Mouse (Mus musculus) c-Kit-negative CD71-positive TER-119-positive erythroid progenitor cells, embryonic 14.5 days (primary cell): ENCODE measurements around the gene Pigx.
A peak's percentile ranks its signal among the peaks of the same experiment; 100 is the strongest.

Source experiments
- DNase-seq: peaks from one replicate; pipeline ENCODE4 v3.0.0-alpha.2; 2013; ENCODE audit warnings: low read depth, low spot score

The Pigx gene

DNA sequence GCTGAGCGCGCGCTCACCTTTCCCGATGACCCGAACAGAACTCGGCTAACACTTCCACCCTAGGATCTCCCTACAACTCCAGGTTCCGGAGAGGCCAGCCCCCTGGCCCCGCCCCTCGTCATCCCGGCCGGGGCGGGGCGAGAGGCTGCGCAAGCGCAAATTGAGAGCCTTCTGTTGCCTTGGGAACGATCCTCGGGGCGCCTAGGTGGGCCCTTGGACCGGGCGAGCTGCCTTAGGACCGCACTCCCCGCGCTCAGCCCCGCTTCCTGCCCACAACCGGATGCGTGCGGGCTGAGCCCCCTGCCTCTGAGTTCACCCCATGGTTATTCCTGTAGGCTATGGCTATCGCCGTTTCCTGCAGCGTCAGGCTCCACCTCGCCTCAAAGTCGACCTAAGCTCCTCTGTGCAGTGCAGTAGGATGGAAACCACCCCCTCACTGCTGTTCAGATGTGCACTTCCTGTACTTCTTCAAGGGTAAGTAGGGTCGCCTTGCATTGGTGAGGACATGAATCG lies at the start of gene Pigx, which contains the start of gene Cep19:
Pigx (minus strand) TSS at position 103 of the 513 bp plus-strand sequence.
Cep19 (plus strand) TSS at position 163 of the 513 bp plus-strand sequence.
- peak; percentile 84 for DNase-seq

DNA sequence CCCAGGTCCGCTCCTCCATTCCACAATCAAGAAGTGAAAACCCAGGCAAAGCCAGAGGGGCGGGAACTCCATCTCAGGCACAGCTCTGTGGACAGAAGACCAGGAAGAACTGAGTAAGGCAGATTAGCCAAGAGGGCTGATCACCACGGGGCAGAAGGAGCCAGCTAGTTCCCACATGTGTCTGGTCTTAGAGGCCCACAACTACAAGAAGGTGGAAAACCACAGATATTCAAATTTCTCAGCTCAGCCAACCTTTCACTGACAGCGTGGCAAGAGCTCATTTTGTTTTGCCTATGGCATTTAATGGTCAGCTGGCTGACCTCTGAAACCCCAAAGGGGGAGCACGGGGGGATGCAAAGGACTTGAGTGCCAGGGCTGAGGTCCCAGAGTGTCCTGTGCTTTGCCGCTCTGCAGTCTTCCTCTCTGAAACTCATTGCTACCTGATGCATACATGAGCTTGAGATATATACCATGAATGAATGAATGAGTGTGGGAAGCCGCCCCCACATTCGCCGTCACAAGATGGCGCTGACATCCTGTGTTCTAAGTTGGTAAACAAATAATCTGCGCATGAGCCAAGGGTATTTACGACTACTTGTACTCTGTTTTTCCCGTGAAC lies 48.2 kb upstream of the Pigx start:
- DNase-seq: no peak

DNA sequence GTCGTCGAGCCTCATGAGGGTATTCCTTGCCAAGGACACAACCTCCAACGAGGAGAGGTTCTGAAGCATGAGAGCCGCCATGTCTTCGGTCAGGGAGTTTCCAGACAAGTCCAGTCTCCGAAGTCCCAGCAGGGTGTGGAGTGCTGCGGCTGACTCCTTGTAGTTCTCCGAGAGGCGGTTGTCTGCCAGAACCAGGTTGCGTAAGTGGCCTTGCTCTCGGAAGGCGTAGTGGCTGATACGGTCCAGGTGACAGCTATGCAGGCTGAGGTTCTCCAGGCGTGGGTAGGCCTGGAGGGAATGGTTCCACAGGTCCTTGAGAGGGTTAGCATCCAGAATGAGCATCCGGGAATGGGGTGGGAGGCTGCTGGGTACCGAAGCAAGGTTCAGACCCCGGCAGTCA lies 45.1 kb upstream of the Pigx start:
- DNase-seq: no peak

DNA sequence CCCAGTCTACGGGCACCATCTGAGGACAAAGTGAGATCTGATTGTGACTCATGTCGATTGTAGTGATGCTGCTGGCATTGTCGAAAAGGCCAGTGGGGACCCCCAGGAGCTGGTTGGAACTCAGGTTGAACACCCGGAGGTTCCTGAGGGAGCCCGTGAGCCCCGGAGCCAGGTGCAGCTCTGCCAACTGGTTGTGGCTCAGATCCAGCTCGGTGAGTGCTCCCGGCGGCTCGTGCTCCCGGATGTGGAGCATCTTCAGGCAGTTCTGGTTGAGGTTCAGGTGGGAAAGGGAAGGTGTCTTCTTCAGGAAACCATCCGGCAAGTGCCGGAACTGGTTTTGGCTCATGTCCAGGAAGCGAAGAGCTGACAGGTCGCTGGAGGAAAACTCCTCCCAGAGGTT lies 44.2 kb upstream of the Pigx start:
- no peak for DNase-seq

DNA sequence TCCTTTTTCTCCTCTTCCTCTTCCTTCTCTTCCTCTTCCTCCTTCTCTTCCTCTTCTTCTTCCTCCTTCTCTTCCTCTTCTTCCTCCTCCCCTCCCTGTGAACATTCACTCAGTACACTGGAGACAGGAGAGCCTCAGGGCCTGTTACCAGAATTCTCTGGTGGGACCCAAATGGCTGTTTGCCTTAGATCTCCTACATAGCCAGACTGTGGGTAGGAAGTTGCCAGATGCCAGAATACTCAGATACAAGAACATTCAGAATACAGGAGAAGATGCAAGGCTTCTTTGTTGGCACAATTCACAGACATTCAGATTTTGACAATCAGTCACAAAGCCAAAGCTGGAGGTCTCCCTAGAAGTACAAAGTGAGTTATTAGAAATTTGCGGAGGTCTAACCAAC lies 39.4 kb upstream of the Pigx start:
- DNase-seq: no peak

DNA sequence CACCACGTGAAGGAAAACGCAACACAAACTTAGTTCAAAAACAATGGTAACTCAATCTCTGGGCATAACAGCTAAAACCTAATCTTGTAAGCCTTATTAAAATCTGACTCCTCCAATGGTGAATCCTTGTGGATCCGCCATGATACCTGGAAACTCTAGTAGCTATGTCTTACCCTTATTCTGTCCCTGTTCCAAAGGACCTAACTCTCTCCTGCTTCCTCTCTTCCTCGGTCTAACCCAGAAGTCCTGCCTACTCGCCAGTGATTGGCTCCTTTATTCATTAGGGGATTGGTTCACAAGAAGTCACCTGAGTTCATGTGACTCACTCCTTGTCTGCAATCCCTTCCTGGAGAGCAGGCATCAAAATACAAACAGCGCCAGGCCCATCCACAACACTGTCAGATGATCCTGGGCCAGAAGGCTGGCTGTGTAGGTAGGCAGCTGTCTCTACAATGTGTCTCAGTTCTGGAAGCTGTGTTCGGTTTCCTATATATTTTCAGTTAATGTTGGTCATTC lies 36.4 kb upstream of the Pigx start:
- DNase-seq: no peak

DNA sequence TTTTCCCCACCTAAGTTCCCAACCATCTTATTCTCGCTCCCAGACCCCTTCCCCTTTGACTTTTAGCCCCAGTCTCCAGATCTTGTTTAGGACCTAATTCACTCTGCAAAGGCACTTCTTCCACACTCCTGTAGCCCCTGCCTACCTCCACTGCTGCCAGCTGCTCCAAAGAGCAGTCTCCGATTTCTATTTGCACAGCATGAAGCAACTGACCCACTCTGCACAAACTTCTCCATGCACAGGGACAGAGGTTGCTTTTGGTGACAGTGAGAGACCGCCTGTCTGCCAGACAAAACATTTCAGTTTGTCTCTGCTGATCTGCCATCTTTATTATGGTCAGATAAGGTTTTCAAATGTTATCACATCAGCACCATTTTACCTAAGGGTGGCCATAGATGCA lies 33.6 kb upstream of the Pigx start:
- no peak for DNase-seq

DNA sequence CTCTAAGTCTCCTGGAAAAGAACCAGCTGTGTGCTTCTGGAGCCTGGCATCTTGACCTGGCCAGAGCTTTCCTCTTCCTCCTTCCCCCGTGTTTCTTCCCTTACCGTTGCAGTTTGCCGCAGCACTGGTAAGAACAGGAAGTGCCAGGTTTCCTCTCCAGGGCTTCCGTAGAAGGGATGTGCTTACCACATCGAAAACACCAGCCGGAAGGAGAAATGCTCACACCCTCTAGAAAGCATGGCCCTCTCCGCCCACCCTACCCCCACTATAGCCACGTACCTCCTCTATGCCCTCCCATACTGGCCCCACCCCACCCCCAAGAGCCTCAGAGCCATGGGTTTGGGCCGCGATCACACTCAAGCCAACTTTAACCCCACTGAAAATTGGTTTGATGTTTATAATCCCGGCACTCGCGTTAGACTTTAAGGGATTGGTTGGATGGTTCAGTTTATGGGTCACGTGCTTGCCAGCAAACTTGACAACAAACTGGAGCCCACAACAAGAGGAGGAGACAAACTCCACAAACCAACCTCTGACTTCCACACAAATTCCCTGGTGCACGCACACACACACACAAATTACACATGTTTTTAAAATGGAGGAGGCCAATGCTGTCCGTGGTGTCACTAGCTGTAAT lies 30.8 kb upstream of the Pigx start:
- DNase-seq: no peak

DNA sequence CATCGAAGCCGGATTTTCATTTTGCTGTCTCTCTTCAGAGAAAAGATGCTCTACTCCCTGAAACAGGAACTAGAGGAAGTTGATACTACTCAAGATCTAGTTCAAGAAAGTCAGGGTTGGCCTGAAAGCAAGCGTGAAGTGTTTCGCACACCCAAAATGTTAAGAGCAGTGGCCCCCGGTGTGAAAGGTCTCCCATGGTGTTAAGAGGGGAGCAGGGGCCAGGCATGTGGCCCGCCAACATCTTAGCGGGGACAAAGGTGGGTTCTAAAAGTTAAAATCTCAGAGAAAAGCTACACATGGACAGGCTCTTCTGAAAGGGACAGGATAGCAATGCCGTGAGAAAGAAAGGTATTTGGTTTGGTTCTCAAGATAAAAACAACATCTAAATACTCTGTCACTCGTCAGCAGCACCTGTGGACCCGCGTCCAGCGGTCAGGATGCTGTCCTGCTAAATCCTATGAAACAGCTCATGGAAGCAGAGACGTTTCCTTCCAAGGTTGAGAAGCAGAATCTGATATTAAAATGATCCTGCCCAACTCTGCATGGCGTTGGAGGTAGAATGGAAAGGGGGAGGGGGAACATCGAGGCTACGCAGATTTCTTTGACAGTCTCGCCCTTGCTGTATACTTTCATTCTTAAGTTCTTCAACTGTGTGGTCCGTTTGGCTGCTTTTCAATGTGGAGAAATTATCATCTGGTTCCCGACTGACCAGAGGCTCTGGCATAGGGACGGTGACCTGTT lies 30.1 kb upstream of the Pigx start:
- DNase-seq: no peak

DNA sequence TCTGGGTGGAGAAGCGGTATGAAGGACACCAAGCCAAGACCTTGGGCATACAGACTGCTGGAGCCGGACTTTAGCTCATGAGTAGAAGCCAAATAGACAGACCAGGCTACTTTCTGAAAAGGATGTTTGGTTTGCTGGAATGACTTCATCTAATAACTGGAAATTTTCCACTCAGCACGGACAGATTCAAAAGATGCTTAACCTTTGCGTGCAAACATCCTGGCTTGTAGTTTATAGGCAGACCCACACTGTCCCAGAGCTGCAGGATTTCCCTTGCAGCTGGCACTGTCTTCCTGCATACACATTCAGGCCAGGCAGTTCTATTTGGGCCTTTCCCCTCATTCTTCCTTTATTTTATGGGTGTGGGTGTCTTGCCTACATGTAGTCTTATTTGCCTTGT lies 27.5 kb upstream of the Pigx start:
- no peak for DNase-seq

DNA sequence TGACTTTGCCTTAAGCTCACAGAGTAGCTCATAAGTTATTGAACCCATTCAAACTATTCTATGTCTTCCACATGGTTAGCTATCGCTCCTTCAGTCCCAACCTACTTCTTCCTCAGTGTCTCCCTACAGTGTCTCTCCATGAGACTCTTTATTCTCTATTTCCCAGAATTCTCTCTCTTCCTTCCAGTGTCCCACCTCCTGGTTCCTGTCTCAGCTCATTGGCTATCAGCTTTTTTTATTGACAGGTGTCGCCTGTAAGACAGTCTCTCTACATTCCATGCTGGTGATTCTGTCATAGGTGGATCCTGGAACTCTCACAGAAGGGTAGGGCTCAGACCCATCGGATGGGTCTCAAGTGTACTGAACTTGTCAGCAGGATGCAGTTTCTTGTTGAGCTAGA lies 25.8 kb upstream of the Pigx start:
- DNase-seq: no peak

DNA sequence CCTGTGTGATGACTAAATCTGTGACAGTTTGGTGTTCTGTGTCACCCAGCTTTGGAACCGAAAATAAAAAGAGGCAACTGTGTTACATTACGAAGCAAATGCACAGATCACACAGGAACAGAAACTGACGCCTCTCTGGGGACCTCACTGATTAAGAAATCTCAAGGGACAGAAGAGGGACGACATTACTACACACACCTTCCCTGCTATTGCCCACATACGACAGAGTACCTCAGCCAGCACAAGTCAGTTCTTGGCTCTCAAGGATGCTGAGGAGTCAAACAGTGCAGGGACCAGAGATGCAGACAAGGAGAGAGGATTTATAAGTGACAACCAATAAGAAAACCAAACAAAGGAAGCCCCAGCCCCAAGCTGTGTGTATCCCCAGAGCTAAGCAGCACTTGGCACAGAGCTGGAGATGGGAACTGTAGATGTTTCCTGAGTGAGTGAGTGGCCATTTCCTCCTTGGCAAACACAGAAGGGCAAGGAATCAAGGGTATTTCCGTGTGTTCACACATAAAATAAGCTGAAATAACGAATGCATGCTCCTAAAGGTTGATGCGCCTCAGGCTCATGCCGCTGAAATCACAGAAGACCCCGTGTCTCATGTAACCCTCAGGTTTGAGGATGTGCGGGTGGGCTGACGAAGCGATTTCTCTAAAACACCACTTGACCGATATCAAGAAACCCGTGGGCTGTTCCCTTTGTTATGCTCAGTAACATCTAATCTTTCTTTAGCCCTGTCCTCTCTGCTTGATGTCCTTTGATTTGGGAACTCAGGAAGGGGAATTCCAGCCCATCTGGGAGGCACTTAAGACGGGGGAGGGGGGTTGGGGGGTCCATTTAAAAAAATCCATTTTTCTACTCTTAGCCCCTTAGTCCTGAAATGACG lies 25.1 kb upstream of the Pigx start:
- no peak for DNase-seq

DNA sequence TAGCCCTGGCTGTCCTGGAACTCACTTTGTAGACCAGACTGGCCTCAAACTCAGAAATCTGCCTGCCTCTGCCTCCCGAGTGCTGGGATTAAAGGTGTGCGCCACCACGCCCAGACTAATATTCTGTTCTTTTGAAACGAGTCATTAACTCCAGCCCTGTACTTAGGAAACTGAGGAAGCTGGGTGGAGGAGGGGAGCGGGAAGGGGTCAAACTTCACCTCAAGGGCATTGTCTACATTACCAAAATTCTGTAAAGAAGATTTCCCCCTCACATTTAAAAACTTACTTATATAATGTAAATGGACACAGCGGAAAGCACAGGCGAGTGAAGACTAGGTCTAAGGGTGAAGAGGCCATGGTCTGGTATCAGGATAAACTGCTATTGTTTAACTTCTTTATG lies 24.5 kb upstream of the Pigx start:
- DNase-seq: no peak

DNA sequence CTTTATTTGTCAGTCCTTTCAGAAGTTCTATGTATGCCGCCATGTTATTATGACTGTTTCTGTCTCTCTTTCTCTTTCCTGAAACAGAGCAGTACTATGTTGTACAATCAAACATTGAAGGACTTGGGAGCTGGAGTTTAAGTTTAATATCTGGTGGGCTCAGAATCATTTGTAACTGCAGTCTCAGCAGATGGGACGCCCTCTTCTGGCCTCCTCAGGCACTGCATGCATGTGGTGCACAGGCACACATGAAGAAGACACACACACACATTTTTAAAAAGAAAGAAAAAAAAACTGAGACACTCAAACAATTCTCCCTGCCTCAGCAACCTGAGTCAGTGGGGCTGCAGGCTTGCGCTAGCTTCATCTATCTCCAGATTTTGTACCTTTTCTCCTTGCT lies 20.9 kb upstream of the Pigx start:
- DNase-seq: no peak

DNA sequence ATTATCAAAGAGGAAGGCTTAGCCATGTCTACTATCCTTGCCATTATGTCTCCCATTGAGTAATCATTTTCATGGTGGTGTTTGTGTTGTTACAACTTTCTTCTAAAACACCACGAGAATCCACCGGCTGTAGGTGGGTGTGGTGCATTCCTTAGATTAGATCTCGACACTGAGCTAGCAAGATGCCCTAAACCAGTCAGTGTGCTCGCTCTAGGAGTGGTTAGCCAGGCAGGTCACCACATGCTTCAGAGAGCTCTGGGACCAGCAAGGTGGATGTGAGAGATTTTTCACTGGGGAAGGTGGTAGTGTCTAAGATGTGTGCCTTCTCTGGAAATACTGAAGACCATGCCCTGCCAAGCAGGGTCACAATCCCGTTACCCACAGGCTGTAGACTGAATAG lies 16.6 kb upstream of the Pigx start:
- no peak for DNase-seq

DNA sequence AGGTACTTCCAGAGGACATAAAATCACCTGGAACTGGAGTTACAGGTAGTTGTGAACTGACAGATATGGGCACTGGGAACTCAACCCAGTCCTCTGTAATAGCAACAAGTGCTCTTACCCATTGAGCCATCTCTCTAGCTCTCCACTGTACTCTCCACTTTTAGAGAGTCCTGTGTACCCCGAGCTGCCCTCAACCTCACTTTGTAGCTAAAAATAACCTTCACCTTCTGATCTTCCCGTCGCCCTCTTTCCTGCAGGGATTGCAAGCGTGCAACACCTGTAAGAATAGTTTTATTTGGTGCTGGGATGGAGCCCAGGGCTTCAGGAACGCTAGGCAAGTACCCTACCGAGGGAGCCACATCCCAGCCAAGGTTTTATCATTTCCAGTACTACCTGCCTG lies 16.2 kb upstream of the Pigx start:
- no peak for DNase-seq

DNA sequence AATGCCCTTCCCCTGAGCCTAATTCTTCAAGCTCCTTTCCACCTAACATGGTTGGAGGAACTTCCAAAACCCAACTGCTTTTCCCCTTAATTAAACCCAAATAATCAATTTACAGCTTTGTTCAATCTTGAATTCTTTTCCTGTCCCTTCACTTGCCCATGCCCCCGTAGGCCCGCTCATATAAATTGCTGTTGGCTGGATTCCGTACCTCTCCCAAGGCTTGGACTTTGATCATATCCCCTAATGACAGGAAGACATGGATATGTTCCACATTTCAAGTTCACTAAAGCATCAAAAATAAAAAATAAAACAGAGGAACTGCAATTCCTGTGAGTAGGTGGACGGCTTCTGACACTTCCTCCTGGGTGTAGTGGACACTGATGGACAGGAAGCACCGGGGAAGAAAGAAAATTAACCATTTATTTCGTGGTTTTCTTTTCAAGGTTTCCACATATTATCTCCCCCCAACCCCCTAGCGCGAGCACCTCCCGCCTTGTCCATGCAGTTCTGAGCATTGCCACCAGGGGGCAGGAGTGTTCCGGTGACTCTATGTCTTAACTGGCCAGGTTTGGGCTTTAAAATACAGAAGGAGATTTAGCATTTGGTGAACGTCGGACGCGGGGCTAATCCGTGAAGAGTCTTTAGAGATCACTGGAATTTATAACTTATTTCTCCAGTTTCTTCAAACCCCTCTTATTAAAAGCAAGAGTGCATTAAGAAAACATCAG lies 15.6 kb upstream of the Pigx start:
- peak; percentile 58 for DNase-seq

DNA sequence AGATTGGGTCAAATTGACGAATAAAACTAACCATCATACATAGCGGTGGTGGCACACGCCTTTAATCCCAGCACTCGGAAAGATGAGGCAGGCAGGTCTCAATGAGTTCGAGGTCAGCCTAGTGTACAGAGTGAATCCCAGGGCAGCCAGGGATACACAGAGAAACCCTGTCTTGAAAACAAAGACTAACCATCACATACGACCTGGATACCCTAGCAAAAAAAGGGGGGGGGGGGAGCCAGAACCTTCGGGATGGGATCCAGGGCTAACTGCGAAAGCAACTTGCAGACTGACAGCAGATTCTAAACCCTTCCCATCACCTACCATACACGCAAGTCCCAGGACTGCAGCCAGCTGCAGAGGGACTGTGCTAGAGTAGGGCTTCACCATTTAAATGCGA lies 14.9 kb upstream of the Pigx start:
- no peak for DNase-seq

DNA sequence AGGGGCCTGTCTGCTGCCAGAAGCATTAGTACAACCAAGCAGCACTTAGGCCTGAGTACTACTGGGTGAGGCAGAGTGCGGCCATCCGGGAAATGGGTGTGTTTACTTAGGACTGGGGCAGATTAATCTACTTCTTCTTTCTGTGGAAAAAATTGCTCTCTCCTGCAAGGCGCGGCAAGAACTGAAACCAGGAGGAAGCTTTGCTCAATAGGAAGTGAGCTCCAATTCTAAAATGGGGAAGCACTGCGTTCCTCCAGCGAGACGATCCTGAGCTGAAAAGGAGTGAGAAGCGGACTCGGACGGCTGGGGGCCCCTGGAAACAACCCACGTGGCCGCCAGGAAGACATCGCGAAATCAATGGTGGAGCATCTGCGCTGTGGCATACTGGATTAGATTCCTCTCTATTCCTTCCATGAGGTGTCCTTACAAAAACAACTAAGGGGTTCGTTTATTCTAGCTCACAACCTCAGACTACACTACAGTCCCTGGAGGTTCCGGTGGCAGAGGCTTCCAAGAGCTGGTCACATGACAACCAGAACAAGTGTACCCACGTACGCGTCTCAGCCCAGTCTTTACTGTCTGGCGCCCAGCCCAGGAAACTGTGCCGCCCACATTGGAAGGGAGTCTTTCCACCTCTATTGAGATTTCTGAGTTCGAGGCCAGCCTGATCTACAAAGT lies 14.1 kb upstream of the Pigx start:
- no peak for DNase-seq

DNA sequence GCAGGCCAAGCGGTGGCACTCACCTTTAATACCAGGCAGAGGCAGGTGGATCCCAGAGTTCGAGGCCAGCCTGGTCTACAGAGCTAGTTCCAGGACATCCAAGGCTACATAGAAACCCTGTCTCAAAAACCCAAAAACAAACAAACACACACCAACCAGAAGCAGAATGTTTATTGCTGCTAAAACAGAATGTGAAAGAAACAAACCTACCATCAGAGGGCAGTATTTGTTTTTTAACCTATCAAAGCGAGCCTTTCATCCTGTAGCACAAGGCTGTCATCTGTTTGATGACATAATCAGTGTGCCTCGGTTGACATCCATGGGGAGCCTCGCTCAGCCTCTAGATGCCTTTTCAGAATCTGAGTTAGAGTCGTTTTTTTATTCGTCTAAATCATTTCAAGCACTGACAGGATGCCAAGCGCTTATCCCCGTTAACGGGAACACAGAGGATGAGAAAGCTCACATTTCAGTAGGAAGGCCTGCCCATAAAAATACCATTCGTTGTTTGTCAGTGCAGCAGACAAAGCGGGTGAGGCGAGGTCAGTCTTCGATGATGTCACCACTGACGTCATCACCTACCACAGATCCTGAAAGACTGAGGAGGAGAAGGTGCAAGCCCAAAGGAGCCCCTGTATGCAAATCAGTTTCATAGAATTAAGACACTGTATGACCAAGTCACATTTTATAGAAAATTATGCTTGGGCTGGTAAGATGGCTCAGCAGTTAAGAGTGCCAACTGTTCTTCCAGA lies 11.6 kb upstream of the Pigx start:
- DNase-seq: no peak
